Mouse (Mus musculus): Measurements from ENCODE around the gene Prcc. TPM values are rescaled to one million over a fixed set of nuclear protein-coding genes. Genes with fewer than 3 reads are reported as not detected.
A peak's percentile ranks its signal among the peaks of the same experiment; 100 is the strongest.

The Prcc gene
- polyA plus RNA-seq (2015; fragmentation: Nextera tagmentation; extraction: Ambion mirVana): 16.2 and 17.5 TPM in 2 replicates

DNA sequence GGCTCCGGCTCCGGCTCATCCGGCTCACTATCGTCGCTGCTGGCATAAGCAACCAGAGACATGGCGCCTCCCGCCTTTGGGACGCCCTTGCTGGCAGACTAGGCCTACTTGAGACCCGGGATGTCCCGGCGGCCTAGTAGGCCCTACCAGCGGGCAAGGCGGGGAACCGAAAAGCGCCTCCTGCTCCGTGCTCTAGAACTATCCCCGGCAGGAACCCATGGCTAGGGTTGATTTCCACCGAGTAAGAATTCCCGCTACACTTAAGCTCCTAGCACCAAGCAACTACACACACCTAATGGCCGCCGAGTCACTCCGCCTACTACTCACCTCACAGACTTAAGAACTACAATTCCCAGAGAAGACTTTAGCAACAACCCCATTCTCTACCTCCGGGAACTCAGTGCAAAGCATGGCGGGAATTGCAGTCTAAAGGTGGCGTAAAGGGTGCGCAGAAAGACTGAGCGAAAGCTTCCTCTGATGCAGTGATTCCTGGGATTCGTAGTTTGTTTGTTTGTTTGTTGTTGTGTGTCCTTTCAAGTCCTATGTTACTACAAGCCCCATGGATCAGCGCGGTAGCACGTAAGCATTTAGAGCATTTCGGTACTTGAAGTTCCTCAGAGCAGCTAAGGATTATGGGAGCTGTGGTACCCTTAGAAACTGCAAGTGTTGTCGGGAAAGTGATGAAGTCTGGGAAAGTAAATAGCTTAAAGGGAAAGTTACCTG is at the start of gene Prcc:
TSS of gene Prcc (minus strand) at position 328 of the 723 bp plus-strand sequence.
- H3K4me3 ChIP-seq (replicated peaks): peak within 1 kb of the TSS; percentile 95
- H3K4me2 ChIP-seq: peak within 1 kb of the TSS; percentile 75
- H3K27me3 ChIP-seq (replicated peaks): no peaks in the 10 kb centered on the region
- H3K27ac ChIP-seq (replicated peaks): peak within 1 kb of the TSS; percentile 88
- under 1% methylated on average over 33 of the region's 33 CpGs for WGBS
- H3K4me1 ChIP-seq: peaks cover 27% of the 10 kb centered on the region
- no peaks in the 10 kb centered on the region for H3K9me3 ChIP-seq (replicated peaks)
- peak; percentile 98 for ATAC-seq (ENCODE audit: low FRiP score)
- peaks cover 3% of the 10 kb centered on the region for H3K36me3 ChIP-seq
- peak within 1 kb of the TSS; percentile 95 for H3K9ac ChIP-seq (replicated peaks)

DNA sequence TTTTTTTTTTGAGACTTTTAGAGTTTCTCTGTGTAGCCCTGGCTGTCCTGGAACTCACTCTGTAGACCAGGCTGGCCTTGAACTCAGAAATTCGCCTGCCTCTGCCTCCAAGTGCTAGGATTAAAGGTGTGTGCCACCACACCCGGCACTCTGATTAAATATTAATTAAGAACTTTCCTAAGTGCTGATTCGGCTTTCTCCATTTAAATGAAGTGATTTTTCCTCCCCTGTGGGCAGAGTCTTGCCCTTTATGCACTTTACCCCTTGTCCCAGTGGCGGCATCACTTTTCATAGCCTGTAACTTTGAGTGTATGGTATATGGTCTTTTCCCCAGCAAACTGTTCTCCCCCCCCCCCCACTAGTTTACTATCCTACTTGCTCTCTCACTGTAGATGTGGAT is 49.8 kb upstream of the Prcc start:
- Histone ChIP-seq H3K9ac (replicated peaks) (no peak overlapping the region), H3K4me3 (replicated peaks) (no peak overlapping the region), H3K4me2 (no peak overlapping the region), H3K4me1 (peaks cover 54% of the 10 kb centered on the region), H3K27me3 (replicated peaks) (no peaks in the 10 kb centered on the region), H3K9me3 (replicated peaks) (no peaks in the 10 kb centered on the region), H3K36me3 (peaks cover 56% of the 10 kb centered on the region), H3K27ac (replicated peaks) (no peak overlapping the region)
- ATAC-seq (ENCODE audit: low FRiP score): no peak
- WGBS: 81% methylated on average over 4 of the region's 4 CpGs

GRCm38 (mm10) chr3:87934501-87934900 is 49.1 kb upstream of the Prcc start:
- 72% methylated on average over 4 of the region's 4 CpGs for WGBS
- ATAC-seq (ENCODE audit: low FRiP score): no peak
- Histone ChIP-seq H3K4me3 (replicated peaks) (no peak overlapping the region), H3K36me3 (peaks cover 49% of the 10 kb centered on the region), H3K9me3 (replicated peaks) (no peaks in the 10 kb centered on the region), H3K4me2 (no peak overlapping the region), H3K27me3 (replicated peaks) (no peaks in the 10 kb centered on the region), H3K27ac (replicated peaks) (no peak overlapping the region), H3K4me1 (peaks cover 54% of the 10 kb centered on the region), H3K9ac (replicated peaks) (peak overlapping the region; percentile 17; the same call in 1 of the 2 replicates)

DNA sequence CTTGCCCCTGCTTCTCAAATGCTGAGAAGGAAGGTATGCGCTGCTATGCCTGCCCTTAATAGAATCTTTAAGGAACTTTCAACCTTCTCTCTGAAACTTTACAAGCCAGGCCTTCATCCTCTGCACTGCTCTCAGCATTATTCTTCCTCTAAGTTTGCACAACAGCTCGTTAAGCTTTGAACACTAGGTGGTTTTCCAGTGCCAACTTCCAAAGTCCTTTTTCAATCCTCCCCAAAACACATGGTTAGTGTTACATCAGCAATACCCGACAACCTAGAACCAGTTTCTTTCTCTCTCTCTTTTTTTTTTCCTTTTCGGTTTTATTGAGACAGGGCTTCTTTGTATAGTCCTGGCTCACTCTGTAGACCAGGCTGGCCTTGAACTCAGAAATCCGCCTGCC is 48.6 kb upstream of the Prcc start:
- Histone ChIP-seq H3K4me1 (peaks cover 59% of the 10 kb centered on the region), H3K27me3 (replicated peaks) (no peaks in the 10 kb centered on the region), H3K27ac (replicated peaks) (no peak overlapping the region), H3K36me3 (peaks cover 44% of the 10 kb centered on the region), H3K4me2 (no peak overlapping the region), H3K4me3 (replicated peaks) (no peak overlapping the region), H3K9me3 (replicated peaks) (no peaks in the 10 kb centered on the region), H3K9ac (replicated peaks) (0 out of 2 replicates have a peak overlapping the region, but pooled peaks have one; percentile 17)
- 93% methylated on average over 5 of the region's 5 CpGs for WGBS
- ATAC-seq (ENCODE audit: low FRiP score): no peak

GRCm38 (mm10) chr3:87930078-87930795 is 44.8 kb upstream of the Prcc start, which contains the start of the genes Isg20l2 and Rrnad1:
Gene Isg20l2, plus strand, starts transcription at chr3:87930314.
Gene Rrnad1, minus strand, starts transcription at chr3:87930717.
- peaks cover 53% of the 10 kb centered on the region for H3K4me1 ChIP-seq
- peak; percentile 97 for ATAC-seq (ENCODE audit: low FRiP score)
- peaks cover 41% of the 10 kb centered on the region for H3K36me3 ChIP-seq
- under 1% methylated on average over 58 of the region's 78 CpGs for WGBS
- H3K4me3 ChIP-seq (replicated peaks): peak within 1 kb of the TSS; percentile 88
- H3K9me3 ChIP-seq (replicated peaks): no peaks in the 10 kb centered on the region
- H3K4me2 ChIP-seq: peak within 1 kb of the TSS; percentile 80
- peak within 1 kb of the TSS; percentile 94 for H3K27ac ChIP-seq (replicated peaks)
- H3K9ac ChIP-seq (replicated peaks): peak within 1 kb of the TSS; percentile 87
- H3K27me3 ChIP-seq (replicated peaks): no peaks in the 10 kb centered on the region

DNA sequence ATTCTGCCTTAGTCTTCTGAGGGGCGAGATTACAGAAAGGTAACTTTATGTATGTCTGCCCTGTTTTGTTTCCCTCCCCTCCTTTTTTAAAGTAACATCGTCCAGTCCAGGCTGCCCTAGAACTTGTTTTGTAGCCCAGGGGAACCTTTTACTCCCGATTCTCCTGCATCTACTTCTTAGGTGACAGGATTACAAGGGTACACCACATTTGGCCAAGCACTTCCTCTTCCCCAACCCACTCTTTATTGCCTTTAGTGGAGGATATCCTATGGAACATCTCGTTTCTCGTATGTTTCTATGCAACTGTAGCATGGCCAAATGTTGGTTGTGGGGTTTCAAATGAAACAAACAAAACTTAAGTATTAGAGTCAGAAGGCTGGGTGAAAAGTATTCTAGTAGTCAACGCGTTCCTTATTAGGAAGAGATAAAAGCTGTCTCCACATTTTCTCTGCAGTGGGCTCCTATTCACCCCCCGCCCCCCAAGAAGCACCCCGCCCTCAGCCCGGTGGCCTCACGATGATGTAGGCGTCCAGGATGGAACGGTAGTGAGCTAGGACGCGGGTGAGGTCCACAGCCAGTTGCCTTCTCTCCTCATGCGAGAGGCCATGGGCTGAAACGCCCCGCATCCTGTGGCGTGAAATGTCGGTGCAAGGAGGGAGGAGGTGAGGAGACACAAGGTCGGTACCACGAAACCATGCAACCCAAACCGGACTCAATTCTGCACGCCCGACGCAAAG is 44.1 kb upstream of the Prcc start:
- Histone ChIP-seq H3K27me3 (replicated peaks) (no peaks in the 10 kb centered on the region), H3K4me3 (replicated peaks) (peak overlapping the region; percentile 88), H3K27ac (replicated peaks) (peak overlapping the region; percentile 94), H3K4me1 (peaks cover 46% of the 10 kb centered on the region), H3K4me2 (peak overlapping the region; percentile 80), H3K9ac (replicated peaks) (peak overlapping the region; percentile 87), H3K36me3 (peaks cover 43% of the 10 kb centered on the region), H3K9me3 (replicated peaks) (no peaks in the 10 kb centered on the region)
- WGBS: 8% methylated on average over 26 of the region's 26 CpGs
- peak; percentile 46; the same call in 1 of the 2 replicates for ATAC-seq (ENCODE audit: low FRiP score)

DNA sequence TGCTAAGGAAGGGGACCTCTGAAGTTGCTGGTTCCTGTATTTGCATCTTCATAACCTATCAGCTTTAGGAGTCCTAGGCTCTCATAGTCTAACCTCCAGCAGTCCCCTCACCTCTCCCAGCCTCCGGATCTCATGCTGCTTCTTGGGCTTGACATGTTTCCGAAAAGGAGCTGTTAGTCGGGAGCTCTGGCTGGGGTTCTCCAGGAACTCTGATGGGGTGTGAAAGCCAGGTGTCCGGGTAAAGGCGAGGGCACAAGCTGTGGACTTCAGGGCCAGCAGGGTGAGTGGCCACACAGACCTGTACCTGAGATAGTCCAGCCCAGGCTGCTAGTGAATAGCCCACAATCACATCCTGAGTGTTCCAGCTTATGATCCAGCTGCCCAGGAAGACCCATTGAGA is 42.0 kb upstream of the Prcc start:
- ATAC-seq (ENCODE audit: low FRiP score): no peak
- H3K9me3 ChIP-seq (replicated peaks): no peaks in the 10 kb centered on the region
- H3K27ac ChIP-seq (replicated peaks): no peak overlapping the region
- H3K27me3 ChIP-seq (replicated peaks): no peaks in the 10 kb centered on the region
- peaks cover 51% of the 10 kb centered on the region for H3K36me3 ChIP-seq
- peaks cover 31% of the 10 kb centered on the region for H3K4me1 ChIP-seq
- no peak overlapping the region for H3K4me2 ChIP-seq
- no peak overlapping the region for H3K4me3 ChIP-seq (replicated peaks)
- no peak overlapping the region for H3K9ac ChIP-seq (replicated peaks)
- WGBS: 95% methylated on average over 5 of the region's 5 CpGs

GRCm38 (mm10) chr3:87924996-87925395 is 39.6 kb upstream of the Prcc start:
- Histone ChIP-seq H3K27me3 (replicated peaks) (no peaks in the 10 kb centered on the region), H3K9ac (replicated peaks) (no peak overlapping the region), H3K36me3 (peaks cover 52% of the 10 kb centered on the region), H3K4me2 (no peak overlapping the region), H3K4me3 (replicated peaks) (no peak overlapping the region), H3K27ac (replicated peaks) (no peak overlapping the region), H3K4me1 (peaks cover 28% of the 10 kb centered on the region), H3K9me3 (replicated peaks) (no peaks in the 10 kb centered on the region)
- 88% methylated on average over 7 of the region's 7 CpGs for WGBS
- no peak for ATAC-seq (ENCODE audit: low FRiP score)

GRCm38 (mm10) chr3:87920270-87920943 is 35.0 kb upstream of the Prcc start:
- Histone ChIP-seq H3K36me3 (peaks cover 57% of the 10 kb centered on the region), H3K27me3 (replicated peaks) (no peaks in the 10 kb centered on the region), H3K9ac (replicated peaks) (peak overlapping the region; percentile 69; the same call in 1 of the 2 replicates), H3K4me1 (peaks cover 24% of the 10 kb centered on the region), H3K9me3 (replicated peaks) (no peaks in the 10 kb centered on the region), H3K4me2 (peak overlapping the region; percentile 87), H3K27ac (replicated peaks) (no peak overlapping the region), H3K4me3 (replicated peaks) (peak overlapping the region; percentile 70)
- no peak for ATAC-seq (ENCODE audit: low FRiP score)
- WGBS: 72% methylated on average over 9 of the region's 9 CpGs

GRCm38 (mm10) chr3:87919336-87920108 is 34.1 kb upstream of the Prcc start, which contains the start of gene Mrpl24:
Gene Mrpl24, plus strand, starts transcription at chr3:87919506.
- ATAC-seq (ENCODE audit: low FRiP score): peak; percentile 92
- H3K36me3 ChIP-seq: peaks cover 56% of the 10 kb centered on the region
- H3K9ac ChIP-seq (replicated peaks): peak within 1 kb of the TSS; percentile 69
- under 1% methylated on average over 30 of the region's 30 CpGs for WGBS
- H3K9me3 ChIP-seq (replicated peaks): no peaks in the 10 kb centered on the region
- peaks cover 24% of the 10 kb centered on the region for H3K4me1 ChIP-seq
- peak within 1 kb of the TSS; percentile 87 for H3K4me2 ChIP-seq
- no peaks in the 10 kb centered on the region for H3K27me3 ChIP-seq (replicated peaks)
- H3K4me3 ChIP-seq (replicated peaks): peak within 1 kb of the TSS; percentile 70
- H3K27ac ChIP-seq (replicated peaks): peak within 1 kb of the TSS; percentile 83
